Mouse (Mus musculus): ENCODE data around the gene Ppm1e. TPM values are rescaled to one million over a fixed set of nuclear protein-coding genes. Genes with fewer than 3 reads are reported as not detected.

The Ppm1e gene
- polyA plus RNA-seq, 1 experiment from 2014 or later, result 0.84 TPM

DNA sequence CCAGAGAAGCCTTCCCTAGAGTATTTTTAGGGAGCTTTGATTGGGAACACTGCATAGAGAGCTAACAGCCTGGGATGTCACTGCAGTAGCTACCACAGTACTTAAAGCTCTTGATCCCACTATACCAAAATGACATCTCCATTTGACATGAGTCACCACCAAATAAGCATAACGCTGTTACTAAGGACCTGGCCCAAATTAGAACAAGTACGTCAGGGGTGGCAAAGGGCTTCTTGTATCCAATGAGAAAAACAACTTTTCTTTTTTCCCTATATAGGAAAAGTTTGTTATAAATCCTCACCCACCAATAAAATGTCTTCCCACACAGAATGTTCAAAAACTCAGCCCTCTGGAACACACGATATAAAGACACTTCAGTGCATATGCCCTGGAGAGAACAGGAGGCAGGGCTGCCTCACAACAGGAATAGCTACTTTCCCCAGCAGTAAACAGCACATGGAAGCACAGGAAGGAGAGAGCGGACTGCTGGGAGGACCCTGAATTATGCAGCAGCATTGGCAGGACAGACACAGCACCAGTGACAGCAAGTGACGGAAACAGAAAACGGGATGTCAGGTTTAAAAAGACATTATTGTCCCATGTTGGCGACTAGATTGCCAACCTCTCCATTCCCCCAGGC lies 119.8 kb downstream of the Ppm1e start:
- H3K4me2 ChIP-seq (replicated peaks; ENCODE audit: low read depth), result no peak overlapping the region
- no peak overlapping the region for H3K9ac ChIP-seq (ENCODE audit: low read length)
- H3K27ac ChIP-seq (replicated peaks), result no peak overlapping the region
- TF ChIP-seq CTCF (IDR thresholded peaks at IDR 0.05; ENCODE audit: low read depth), result no peak
- no peak for TF ChIP-seq EP300 (optimal IDR thresholded peaks at IDR 0.05)
- no peaks in the 10 kb centered on the region for H3K4me1 ChIP-seq (replicated peaks; ENCODE audit: control insufficient read depth, insufficient read depth)
- no peaks in the 10 kb centered on the region for H3K27me3 ChIP-seq (ENCODE audit: control insufficient read depth, insufficient read depth, low read length)
- no peak for ATAC-seq (ENCODE audit: low FRiP score, low TSS enrichment)
- no peaks in the 10 kb centered on the region for H3K9me3 ChIP-seq (ENCODE audit: control insufficient read depth, low read length)
- no peaks in the 10 kb centered on the region; the same call in 1 of the 2 replicates for H3K36me3 ChIP-seq (ENCODE audit: control insufficient read depth, insufficient read depth, low read length)
- WGBS, result 82% methylated on average over 7 of the region's 7 CpGs
- H3K4me3 ChIP-seq (ENCODE audit: low read depth, low read length), result no peak overlapping the region
- no peak for DNase-seq (ENCODE audit: low spot score)

- H3K9me3 ChIP-seq (ENCODE audit: control insufficient read depth, low read length), result no peaks in the 10 kb centered on the region
- no peak for ATAC-seq (ENCODE audit: low FRiP score, low TSS enrichment)
- H3K9ac ChIP-seq (ENCODE audit: low read length), result no peak overlapping the region
- 65% methylated on average over 5 of the region's 5 CpGs for WGBS
- H3K4me1 ChIP-seq (replicated peaks; ENCODE audit: control insufficient read depth, insufficient read depth), result no peaks in the 10 kb centered on the region
- no peaks in the 10 kb centered on the region for H3K27me3 ChIP-seq (ENCODE audit: control insufficient read depth, insufficient read depth, low read length)
- H3K27ac ChIP-seq (replicated peaks), result no peak overlapping the region
- no peak for DNase-seq (ENCODE audit: low spot score)
- no peak overlapping the region for H3K4me3 ChIP-seq (ENCODE audit: low read depth, low read length)
- TF ChIP-seq EP300 (optimal IDR thresholded peaks at IDR 0.05), result no peak
- no peak for TF ChIP-seq CTCF (IDR thresholded peaks at IDR 0.05; ENCODE audit: low read depth)
- no peaks in the 10 kb centered on the region; the same call in 1 of the 2 replicates for H3K36me3 ChIP-seq (ENCODE audit: control insufficient read depth, insufficient read depth, low read length)
- no peak overlapping the region for H3K4me2 ChIP-seq (replicated peaks; ENCODE audit: low read depth)
These were observed 123.3 kb downstream of the Ppm1e start for GRCm38 (mm10) chr11:87235486-87235872.

GRCm38 (mm10) chr11:87234743-87235485 lies 123.9 kb downstream of the Ppm1e start:
- TF ChIP-seq CTCF (IDR thresholded peaks at IDR 0.05; ENCODE audit: low read depth), result no peak
- no peak for TF ChIP-seq EP300 (optimal IDR thresholded peaks at IDR 0.05)
- no peaks in the 10 kb centered on the region for H3K9me3 ChIP-seq (ENCODE audit: control insufficient read depth, low read length)
- no peak overlapping the region for H3K9ac ChIP-seq (ENCODE audit: low read length)
- H3K27ac ChIP-seq (replicated peaks), result no peak overlapping the region
- ATAC-seq (ENCODE audit: low FRiP score, low TSS enrichment) (no peak), DNase-seq (ENCODE audit: low spot score) (no peak)
- H3K4me1 ChIP-seq (replicated peaks; ENCODE audit: control insufficient read depth, insufficient read depth), result no peaks in the 10 kb centered on the region
- no peaks in the 10 kb centered on the region; the same call in 1 of the 2 replicates for H3K36me3 ChIP-seq (ENCODE audit: control insufficient read depth, insufficient read depth, low read length)
- 90% methylated on average over 12 of the region's 12 CpGs for WGBS
- no peak overlapping the region for H3K4me2 ChIP-seq (replicated peaks; ENCODE audit: low read depth)
- no peaks in the 10 kb centered on the region for H3K27me3 ChIP-seq (ENCODE audit: control insufficient read depth, insufficient read depth, low read length)
- no peak overlapping the region for H3K4me3 ChIP-seq (ENCODE audit: low read depth, low read length)

DNA sequence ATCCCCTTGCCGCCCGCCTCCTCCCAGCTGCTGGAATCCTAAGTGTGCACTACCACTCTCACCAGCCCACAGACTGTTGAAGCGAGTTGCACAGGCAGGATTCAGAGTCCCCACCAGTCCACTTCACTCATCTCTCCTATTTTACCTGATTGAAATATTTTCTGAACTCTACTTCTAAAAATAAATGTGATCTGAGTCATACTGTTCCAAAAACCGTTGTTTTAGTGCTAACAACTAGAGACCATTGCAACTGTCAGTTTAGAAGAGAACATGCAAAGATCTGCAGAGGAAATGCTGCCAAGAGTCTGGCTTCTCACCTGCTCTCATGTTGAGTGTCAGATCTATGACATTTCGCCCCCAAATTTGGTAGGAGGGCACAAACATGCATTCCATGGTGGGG lies 125.4 kb downstream of the Ppm1e start:
- Histone ChIP-seq H3K9me3 (ENCODE audit: control insufficient read depth, low read length) (no peaks in the 10 kb centered on the region), H3K4me2 (replicated peaks; ENCODE audit: low read depth) (no peak overlapping the region), H3K36me3 (ENCODE audit: control insufficient read depth, insufficient read depth, low read length) (no peaks in the 10 kb centered on the region; the same call in 1 of the 2 replicates), H3K4me3 (ENCODE audit: low read depth, low read length) (no peak overlapping the region), H3K27me3 (ENCODE audit: control insufficient read depth, insufficient read depth, low read length) (no peaks in the 10 kb centered on the region), H3K4me1 (replicated peaks; ENCODE audit: control insufficient read depth, insufficient read depth) (no peaks in the 10 kb centered on the region), H3K9ac (ENCODE audit: low read length) (no peak overlapping the region), H3K27ac (replicated peaks) (no peak overlapping the region)
- TF ChIP-seq EP300 (optimal IDR thresholded peaks at IDR 0.05), result no peak
- TF ChIP-seq CTCF (IDR thresholded peaks at IDR 0.05; ENCODE audit: low read depth), result no peak
- DNase-seq (ENCODE audit: low spot score) (no peak), ATAC-seq (ENCODE audit: low FRiP score, low TSS enrichment) (no peak)
- WGBS, result 90% methylated on average over 5 of the region's 5 CpGs

GRCm38 (mm10) chr11:87227056-87227455 lies 131.8 kb downstream of the Ppm1e start:
- no peak for TF ChIP-seq EP300 (optimal IDR thresholded peaks at IDR 0.05)
- TF ChIP-seq CTCF (IDR thresholded peaks at IDR 0.05; ENCODE audit: low read depth), result no peak
- Histone ChIP-seq H3K9ac (ENCODE audit: low read length) (no peak overlapping the region), H3K4me2 (replicated peaks; ENCODE audit: low read depth) (no peak overlapping the region), H3K9me3 (ENCODE audit: control insufficient read depth, low read length) (no peaks in the 10 kb centered on the region), H3K27ac (replicated peaks) (no peak overlapping the region), H3K4me1 (replicated peaks; ENCODE audit: control insufficient read depth, insufficient read depth) (no peaks in the 10 kb centered on the region), H3K4me3 (ENCODE audit: low read depth, low read length) (no peak overlapping the region), H3K27me3 (ENCODE audit: control insufficient read depth, insufficient read depth, low read length) (no peaks in the 10 kb centered on the region), H3K36me3 (ENCODE audit: control insufficient read depth, insufficient read depth, low read length) (no peaks in the 10 kb centered on the region)
- DNase-seq (ENCODE audit: low spot score) (no peak), ATAC-seq (ENCODE audit: low FRiP score, low TSS enrichment) (no peak)
- 71% methylated on average over 5 of the region's 5 CpGs for WGBS

DNA sequence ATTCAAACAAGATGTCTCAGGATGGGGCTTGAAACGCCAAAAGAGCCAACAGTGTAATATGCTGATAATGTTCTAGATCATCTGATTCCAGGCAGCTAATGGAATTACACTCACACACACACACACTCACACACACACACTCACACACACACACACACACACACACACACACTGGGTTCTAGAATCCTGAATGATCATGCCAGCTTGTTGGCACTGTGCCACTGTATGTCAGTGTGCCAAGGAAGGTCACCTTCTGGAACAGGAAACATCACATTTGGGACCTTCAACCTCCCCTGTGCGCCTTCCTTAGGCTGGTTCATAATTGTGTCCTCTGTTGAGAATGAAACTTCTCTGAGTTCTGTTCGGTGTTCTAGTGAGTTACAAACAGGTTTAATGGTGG lies 136.1 kb downstream of the Ppm1e start:
- DNase-seq (ENCODE audit: low spot score) (no peak), ATAC-seq (ENCODE audit: low FRiP score, low TSS enrichment) (no peak)

More for the DNA sequence above, 136.1 kb downstream of the Ppm1e start:
- Histone ChIP-seq H3K27ac (replicated peaks) (no peak overlapping the region), H3K36me3 (ENCODE audit: control insufficient read depth, insufficient read depth, low read length) (no peaks in the 10 kb centered on the region), H3K4me1 (replicated peaks; ENCODE audit: control insufficient read depth, insufficient read depth) (no peaks in the 10 kb centered on the region), H3K4me2 (replicated peaks; ENCODE audit: low read depth) (no peak overlapping the region), H3K9ac (ENCODE audit: low read length) (no peak overlapping the region), H3K9me3 (ENCODE audit: control insufficient read depth, low read length) (no peaks in the 10 kb centered on the region), H3K27me3 (ENCODE audit: control insufficient read depth, insufficient read depth, low read length) (no peaks in the 10 kb centered on the region), H3K4me3 (ENCODE audit: low read depth, low read length) (no peak overlapping the region)
- TF ChIP-seq EP300 (optimal IDR thresholded peaks at IDR 0.05), result no peak
- no peak for TF ChIP-seq CTCF (IDR thresholded peaks at IDR 0.05; ENCODE audit: low read depth)
- 66% methylated on average over 3 of the region's 3 CpGs for WGBS
